Mouse (Mus musculus) myocyte (in vitro differentiated cells): ENCODE data around the gene Ppil2.

Experiments used
- CEBPB ChIP-seq: IDR thresholded peaks from 2 replicates; pipeline ENCODE4 v1.6.1; 2011; ENCODE audit warnings: mild to moderate bottlenecking, moderate library complexity; ENCODE audit not compliant: poor library complexity, insufficient read depth, severe bottlenecking
- MAX ChIP-seq: IDR thresholded peaks from one replicate; pipeline ENCODE4 v1.6.1; 2011; ENCODE audit warnings: low read depth, mild to moderate bottlenecking, control low read depth
- MYOD1 ChIP-seq, 3 experiments: IDR thresholded peaks; one replicate each; pipeline ENCODE4 v1.6.1; 2011; ENCODE audit warnings: control low read depth in 2 of 3, low read depth in 2 of 3, mild to moderate bottlenecking in 2 of 3, moderate library complexity in 1 of 3; ENCODE audit not compliant: insufficient read length in 2 of 3, control insufficient read depth in 1 of 3
- POLR2A ChIP-seq: IDR thresholded peaks from one replicate; pipeline ENCODE4 v1.6.1; 2011; ENCODE audit warnings: low read depth, mild to moderate bottlenecking, control low read depth, moderate library complexity; ENCODE audit not compliant: insufficient read length
- POLR2AphosphoS2 ChIP-seq: IDR thresholded peaks from one replicate; pipeline ENCODE4 v1.6.1; 2011; ENCODE audit warnings: low read depth, control low read depth; ENCODE audit not compliant: insufficient read length

DNA sequence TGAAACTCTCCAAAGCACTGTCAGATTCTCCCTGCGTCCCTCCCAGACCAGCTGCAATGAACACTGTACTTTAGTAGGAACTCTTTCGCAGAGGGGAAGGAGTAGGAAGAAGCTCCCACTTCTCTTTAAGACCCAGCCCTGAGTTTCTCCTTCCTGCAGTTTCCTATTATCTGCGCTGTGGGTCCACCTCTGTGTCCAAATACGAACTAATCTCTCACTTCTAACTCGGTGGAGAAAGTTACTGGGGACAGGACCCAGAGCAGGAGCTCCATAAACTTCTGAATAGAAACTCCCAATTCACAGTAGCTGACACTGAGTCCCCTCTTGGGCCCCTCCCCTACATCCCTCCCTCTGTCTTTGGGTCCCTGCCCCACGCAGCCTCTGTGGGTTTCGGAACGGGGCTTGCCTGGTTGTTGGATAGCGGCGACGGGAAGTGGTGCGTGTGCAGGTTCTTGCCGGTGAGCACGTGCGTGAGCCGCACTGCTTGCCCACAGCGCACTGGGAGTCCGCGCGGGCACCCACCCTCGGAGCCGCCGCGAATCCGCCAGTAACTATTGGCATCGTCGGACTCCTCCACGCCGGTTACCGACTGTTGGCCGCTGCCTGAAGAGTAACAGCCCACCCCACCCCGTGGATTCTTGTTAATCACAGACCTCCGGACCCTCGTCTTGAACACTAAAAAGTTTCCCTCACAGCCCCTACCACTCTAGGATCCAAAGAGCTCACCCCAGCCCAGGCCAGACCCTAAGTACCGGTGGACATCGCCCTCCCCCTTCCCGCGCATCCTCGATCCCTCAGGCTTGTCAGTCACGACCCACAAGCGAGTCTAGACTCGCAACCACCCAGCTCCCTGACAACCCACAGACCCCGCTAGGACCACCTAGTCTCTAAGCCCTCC, 20.4 kb upstream of the Ppil2 start:
- no peak for TF ChIP-seq POLR2A
- TF ChIP-seq MYOD1 (IDR thresholded peaks at IDR 0.05; ENCODE audit: control insufficient read depth in 1 of 3, insufficient read length in 2 of 3, low read depth in 2 of 3) = no peak
- TF ChIP-seq CEBPB = no peak
- no peak for TF ChIP-seq MAX
- no peak for TF ChIP-seq POLR2AphosphoS2
